8 mouse cellular contexts compared by ENCODE assay signal in genomic region chr4:118178952-118179466, GRCm38 (mm10). TPM values are rescaled to one million over a fixed set of nuclear protein-coding genes. Genes with fewer than 3 reads are reported as not detected.
DNase-seq lines count a peak whose midpoint lies in the region; ATAC-seq lines count a peak whose summit lies in the region.

No protein-coding gene starts in this region.

- ATAC-seq in lung, embryonic 16.5 days (ENCODE audit: low read depth): no peak
- ATAC-seq in erythroblast, adult 5-6 weeks (replicated peaks; ENCODE audit: low FRiP score, poor library complexity, severe bottlenecking): 0 out of 2 replicates have a peak, but pooled peaks have one; percentile 4
- no peak for ATAC-seq in stomach, embryonic 16.5 days (ENCODE audit: insufficient read depth, low FRiP score)
- no peak for ATAC-seq in cerebellum, adult (ENCODE audit: insufficient number of reproducible peaks, low FRiP score, low TSS enrichment)

- H3K9me3 ChIP-seq in lung, embryonic 16.5 days (ENCODE audit: control insufficient read depth, low read length): no peaks in the 10 kb centered on the region
- no peaks in the 10 kb centered on the region for H3K9me3 ChIP-seq in stomach, embryonic 16.5 days (replicated peaks; ENCODE audit: control insufficient read depth, low read length)

- H3K9ac ChIP-seq in lung, embryonic 16.5 days (ENCODE audit: low read length): peak overlapping the region; percentile 87
- H3K9ac ChIP-seq in stomach, embryonic 16.5 days (ENCODE audit: low read length): peak overlapping the region; percentile 86

- H3K4me3 ChIP-seq in lung, embryonic 16.5 days (ENCODE audit: low read length): peak overlapping the region; percentile 66
- H3K4me3 ChIP-seq in stomach, embryonic 16.5 days (replicated peaks; ENCODE audit: low read length): peak overlapping the region; percentile 88

- peaks cover 11% of the 10 kb centered on the region for H3K4me1 ChIP-seq in lung, embryonic 16.5 days (replicated peaks; ENCODE audit: control insufficient read depth, insufficient read depth, low read length)
- H3K4me1 ChIP-seq in stomach, embryonic 16.5 days (ENCODE audit: control insufficient read depth, insufficient read depth, low read length): peaks cover 10% of the 10 kb centered on the region

- H3K36me3 ChIP-seq in lung, embryonic 16.5 days (ENCODE audit: control insufficient read depth, insufficient read depth, low read length): peaks cover 27% of the 10 kb centered on the region
- H3K36me3 ChIP-seq in stomach, embryonic 16.5 days (ENCODE audit: control insufficient read depth, insufficient read depth, low read length): peaks cover 23% of the 10 kb centered on the region; the same call in 1 of the 2 replicates

- DNase-seq in lung, postnatal 25 days (ENCODE audit: low spot score): no peak
- DNase-seq in liver: peak; percentile 7
- DNase-seq in Muller cell, postnatal 12 days (ENCODE audit: inconsistent ontology term): no peak
- no peak for DNase-seq in cerebellum, adult 9-10 months

- H3K27ac ChIP-seq in lung, embryonic 16.5 days (ENCODE audit: low read length): peak overlapping the region; percentile 51
- H3K27ac ChIP-seq in stomach, embryonic 16.5 days (ENCODE audit: low read length): peak overlapping the region; percentile 98

- under 1% methylated on average over 12 of the region's 12 CpGs for WGBS in lung, embryonic 16.5 days
- 1% methylated on average over 12 of the region's 12 CpGs for WGBS in stomach, embryonic 16.5 days

- no peaks in the 10 kb centered on the region for H3K27me3 ChIP-seq in lung, embryonic 16.5 days (ENCODE audit: control insufficient read depth, insufficient read depth, low read depth, low read length)
- no peaks in the 10 kb centered on the region for H3K27me3 ChIP-seq in stomach, embryonic 16.5 days (ENCODE audit: control insufficient read depth, insufficient read depth, low read length)

- peak overlapping the region; percentile 78 for H3K4me2 ChIP-seq in lung, embryonic 16.5 days (ENCODE audit: low read depth, low read length)
- peak overlapping the region; percentile 80 for H3K4me2 ChIP-seq in stomach, embryonic 16.5 days (ENCODE audit: low read depth, low read length)

RNA-seq across cellular contexts. Expression of gene Kdm4a, which starts 0.8 kb away (rescaled TPM):
- 32.4 and 33.0 TPM in 2 replicates for polyA plus RNA-seq in lung, embryonic 16.5 days (2015; fragmentation: Nextera tagmentation; extraction: Ambion mirVana)
- total RNA-seq in erythroblast, adult 5-6 weeks (2015; ENCODE audit: low replicate concordance): 21.5 and 27.2 TPM in 2 replicates
- total RNA-seq in erythroblast, adult 5-6 weeks (2017; ENCODE audit: low replicate concordance): 56.9 and 76.8 TPM in 2 replicates
- 27.1 and 28.6 TPM in 2 replicates for polyA plus RNA-seq in stomach, embryonic 16.5 days (2015; fragmentation: Nextera tagmentation; extraction: Ambion mirVana)

RNA-seq across cellular contexts. Expression of gene St3gal3, which starts 44.3 kb away (rescaled TPM):
- polyA plus RNA-seq in lung, embryonic 16.5 days (2015; fragmentation: Nextera tagmentation; extraction: Ambion mirVana): 6.7 TPM in 2 replicates
- 0.42 and 7.9 TPM in 2 replicates for total RNA-seq in erythroblast, adult 5-6 weeks (2015; ENCODE audit: low replicate concordance)
- total RNA-seq in erythroblast, adult 5-6 weeks (2017; ENCODE audit: low replicate concordance): 2.2 and 2.6 TPM in 2 replicates
- polyA plus RNA-seq in stomach, embryonic 16.5 days (2015; fragmentation: Nextera tagmentation; extraction: Ambion mirVana): 5.2 TPM in 2 replicates
